Mouse (Mus musculus) CD4-positive, CD25-positive, alpha-beta regulatory T cell, adult 2 months (primary cell): ENCODE data around the gene Ext2.
A peak's percentile ranks its signal among the peaks of the same experiment; 100 is the strongest.

Experiments
- DNase-seq: peaks from one replicate; pipeline ENCODE4 v3.0.0-alpha.2; 2012; ENCODE audit warnings: low read depth, low spot score

The Ext2 gene

GRCm38 (mm10) chr2:93822045-93822749 lies at the start of gene Ext2:
TSS of gene Ext2 (minus strand) at chr2:93822568.
- DNase-seq: peak; percentile 93

- no peak for DNase-seq
These were observed 49.1 kb upstream of the Ext2 start for GRCm38 (mm10) chr2:93871411-93871925.

- peak; percentile 59 for DNase-seq
These were observed 48.5 kb upstream of the Ext2 start for GRCm38 (mm10) chr2:93870842-93871241.

- DNase-seq: no peak
These were observed 46.8 kb upstream of the Ext2 start, which contains the start of gene Accsl for GRCm38 (mm10) chr2:93869107-93869600. TSS of gene Accsl (minus strand) at chr2:93869157.

- no peak for DNase-seq
These were observed 46.2 kb upstream of the Ext2 start for GRCm38 (mm10) chr2:93868566-93868965.

GRCm38 (mm10) chr2:93863229-93863628 lies 40.9 kb upstream of the Ext2 start:
- no peak for DNase-seq

- no peak for DNase-seq
These were observed 36.5 kb upstream of the Ext2 start for GRCm38 (mm10) chr2:93858845-93859244.

- no peak for DNase-seq
These were observed 28.9 kb upstream of the Ext2 start for GRCm38 (mm10) chr2:93851303-93851702.

- peak; percentile 60 for DNase-seq
These were observed 28.1 kb upstream of the Ext2 start for GRCm38 (mm10) chr2:93850317-93850944.

- peak; percentile 78 for DNase-seq
These were observed 27.2 kb upstream of the Ext2 start, which contains the start of gene Accs for GRCm38 (mm10) chr2:93849505-93850089. TSS of gene Accs (minus strand) at chr2:93849943.

- DNase-seq: no peak
These were observed 19.0 kb upstream of the Ext2 start for GRCm38 (mm10) chr2:93841349-93841748.

- no peak for DNase-seq
These were observed 17.7 kb upstream of the Ext2 start for GRCm38 (mm10) chr2:93840109-93840508.

- no peak for DNase-seq
These were observed 16.6 kb upstream of the Ext2 start for GRCm38 (mm10) chr2:93838931-93839330.

- DNase-seq: no peak
These were observed 13.9 kb upstream of the Ext2 start for GRCm38 (mm10) chr2:93836232-93836785.

GRCm38 (mm10) chr2:93835596-93835995 lies 13.2 kb upstream of the Ext2 start:
- no peak for DNase-seq

- DNase-seq: peak; percentile 96
These were observed 1.2 kb upstream of the Ext2 start for GRCm38 (mm10) chr2:93823519-93823918.

- DNase-seq: no peak
These were observed 4.6 kb downstream of the Ext2 start for GRCm38 (mm10) chr2:93817791-93818190.

- DNase-seq: no peak
These were observed 9.0 kb downstream of the Ext2 start for GRCm38 (mm10) chr2:93813343-93813742.

GRCm38 (mm10) chr2:93811812-93812211 lies 10.6 kb downstream of the Ext2 start:
- DNase-seq: peak; percentile 86

- DNase-seq: peak; percentile 45
These were observed 12.4 kb downstream of the Ext2 start for GRCm38 (mm10) chr2:93809931-93810330.

- no peak for DNase-seq
These were observed 14.3 kb downstream of the Ext2 start for GRCm38 (mm10) chr2:93808071-93808470.

- no peak for DNase-seq
These were observed 14.9 kb downstream of the Ext2 start for GRCm38 (mm10) chr2:93807440-93807839.
